Mouse (Mus musculus): ENCODE results near the gene Syt8. TPM values are rescaled to one million over a fixed set of nuclear protein-coding genes. Genes with fewer than 3 reads are reported as not detected.

Gene Syt8
- total and polyA plus RNA-seq, 3 experiments = not detected

GRCm38 (mm10) chr7:142478001-142478400 is 43.4 kb downstream of the Syt8 start:
- peak overlapping the region; percentile 43 for H3K9ac ChIP-seq (ENCODE audit: low read depth, low read length)
- WGBS = 71% methylated on average over 6 of the region's 6 CpGs
- TF ChIP-seq EP300 (IDR thresholded peaks at IDR 0.05; ENCODE audit: insufficient read depth, low read depth, low read length) = no peak
- no peak for TF ChIP-seq CTCF (IDR thresholded peaks at IDR 0.05)
- TF ChIP-seq POLR2A (IDR thresholded peaks at IDR 0.05; ENCODE audit: insufficient read depth, low read depth, low read length) = no peak
- no peaks in the 10 kb centered on the region for H3K79me2 ChIP-seq (replicated peaks; ENCODE audit: control insufficient read depth, insufficient read depth, low read length)
- DNase-seq = peak in 1 of 2 experiments; percentile 27
- intact Hi-C loops (cut with DNase I) = loop anchor here (5.0 kb wide), 1 partner anchor 36 kb away; the partner anchor contains the start of gene Tnni2
- peaks cover 11% of the 10 kb centered on the region for H3K4me1 ChIP-seq (ENCODE audit: control insufficient read depth, insufficient read depth, low read length)
- H3K27me3 ChIP-seq (ENCODE audit: control insufficient read depth, insufficient read depth, low read length) = no peaks in the 10 kb centered on the region
- peak overlapping the region; percentile 80 for H3K27ac ChIP-seq
- no peaks in the 10 kb centered on the region for H3K36me3 ChIP-seq (ENCODE audit: control insufficient read depth, insufficient read depth, low read length)
- peak overlapping the region; percentile 41 for H3K4me3 ChIP-seq

- intact Hi-C loops (cut with DNase I) = loop anchor here (5.0 kb wide), 1 partner anchor 36 kb away; the partner anchor contains the start of gene Tnni2
- WGBS = 57% methylated on average over 2 of the region's 2 CpGs
- Histone ChIP-seq H3K27me3 (ENCODE audit: control insufficient read depth, insufficient read depth, low read length) (no peaks in the 10 kb centered on the region), H3K27ac (peak overlapping the region; percentile 80), H3K4me1 (ENCODE audit: control insufficient read depth, insufficient read depth, low read length) (peaks cover 11% of the 10 kb centered on the region), H3K36me3 (ENCODE audit: control insufficient read depth, insufficient read depth, low read length) (no peaks in the 10 kb centered on the region), H3K9ac (ENCODE audit: low read depth, low read length) (peak overlapping the region; percentile 22), H3K4me3 (peak overlapping the region; percentile 41), H3K79me2 (replicated peaks; ENCODE audit: control insufficient read depth, insufficient read depth, low read length) (no peaks in the 10 kb centered on the region)
- no peak for TF ChIP-seq EP300 (IDR thresholded peaks at IDR 0.05; ENCODE audit: insufficient read depth, low read depth, low read length)
- TF ChIP-seq CTCF (IDR thresholded peaks at IDR 0.05) = no peak
- peak; percentile 14; the same call in 1 of the 2 replicates for TF ChIP-seq POLR2A (IDR thresholded peaks at IDR 0.05; ENCODE audit: insufficient read depth, low read depth, low read length)
- peak; percentile 11 to 32 for DNase-seq
These were observed 43.9 kb downstream of the Syt8 start for GRCm38 (mm10) chr7:142478574-142478973.

GRCm38 (mm10) chr7:142479307-142479706 is 44.7 kb downstream of the Syt8 start:
- Histone ChIP-seq H3K4me3 (peak overlapping the region; percentile 1; the same call in 1 of the 2 replicates), H3K79me2 (replicated peaks; ENCODE audit: control insufficient read depth, insufficient read depth, low read length) (no peaks in the 10 kb centered on the region), H3K27ac (peak overlapping the region; percentile 84), H3K9ac (ENCODE audit: low read depth, low read length) (peak overlapping the region; percentile 19), H3K4me1 (ENCODE audit: control insufficient read depth, insufficient read depth, low read length) (peaks cover 13% of the 10 kb centered on the region), H3K36me3 (ENCODE audit: control insufficient read depth, insufficient read depth, low read length) (no peaks in the 10 kb centered on the region), H3K27me3 (ENCODE audit: control insufficient read depth, insufficient read depth, low read length) (no peaks in the 10 kb centered on the region)
- peak in 1 of 2 experiments; percentile 20 for DNase-seq
- intact Hi-C loops (cut with DNase I) = loop anchor here (5.0 kb wide), 1 partner anchor 37 kb away; the partner anchor contains the start of gene Tnni2
- TF ChIP-seq CTCF (IDR thresholded peaks at IDR 0.05) (no peak), EP300 (IDR thresholded peaks at IDR 0.05; ENCODE audit: insufficient read depth, low read depth, low read length) (0 out of 2 replicates have a peak, but pooled peaks have one; percentile 34), POLR2A (IDR thresholded peaks at IDR 0.05; ENCODE audit: insufficient read depth, low read depth, low read length) (no peak)

- peaks cover 16% of the 10 kb centered on the region for H3K4me1 ChIP-seq (ENCODE audit: control insufficient read depth, insufficient read depth, low read length)
- H3K27ac ChIP-seq = peak overlapping the region; percentile 84
- intact Hi-C loops (cut with DNase I) = loop anchor here (2.0 to 5.0 kb wide), 3 partner anchors 17 to 101 kb away; partner anchors contain the start of gene Tnni2
- H3K27me3 ChIP-seq (ENCODE audit: control insufficient read depth, insufficient read depth, low read length) = no peaks in the 10 kb centered on the region
- peak overlapping the region; percentile 1; the same call in 1 of the 2 replicates for H3K4me3 ChIP-seq
- H3K36me3 ChIP-seq (ENCODE audit: control insufficient read depth, insufficient read depth, low read length) = no peaks in the 10 kb centered on the region
- no peak for TF ChIP-seq POLR2A (IDR thresholded peaks at IDR 0.05; ENCODE audit: insufficient read depth, low read depth, low read length)
- TF ChIP-seq CTCF (IDR thresholded peaks at IDR 0.05) = no peak
- TF ChIP-seq EP300 (IDR thresholded peaks at IDR 0.05; ENCODE audit: insufficient read depth, low read depth, low read length) = no peak
- WGBS = 85% methylated on average over 3 of the region's 3 CpGs
- peak in 1 of 2 experiments; percentile 27 for DNase-seq
- H3K79me2 ChIP-seq (replicated peaks; ENCODE audit: control insufficient read depth, insufficient read depth, low read length) = no peaks in the 10 kb centered on the region
- no peak overlapping the region for H3K9ac ChIP-seq (ENCODE audit: low read depth, low read length)
These were observed 45.2 kb downstream of the Syt8 start for GRCm38 (mm10) chr7:142479886-142480285.

- WGBS = 87% methylated on average over 3 of the region's 3 CpGs
- H3K9ac ChIP-seq (ENCODE audit: low read depth, low read length) = no peak overlapping the region
- TF ChIP-seq CTCF (IDR thresholded peaks at IDR 0.05) (no peak), POLR2A (IDR thresholded peaks at IDR 0.05; ENCODE audit: insufficient read depth, low read depth, low read length) (no peak), EP300 (IDR thresholded peaks at IDR 0.05; ENCODE audit: insufficient read depth, low read depth, low read length) (no peak)
- no peaks in the 10 kb centered on the region for H3K27me3 ChIP-seq (ENCODE audit: control insufficient read depth, insufficient read depth, low read length)
- no peak for DNase-seq
- H3K36me3 ChIP-seq (ENCODE audit: control insufficient read depth, insufficient read depth, low read length) = no peaks in the 10 kb centered on the region
- H3K4me3 ChIP-seq = peak overlapping the region; percentile 8; the same call in 1 of the 2 replicates
- H3K27ac ChIP-seq = peak overlapping the region; percentile 84
- intact Hi-C loops (cut with DNase I) = loop anchor here (2.0 kb wide), 2 partner anchors 16 to 100 kb away; no protein-coding TSS in a partner anchor
- no peaks in the 10 kb centered on the region for H3K79me2 ChIP-seq (replicated peaks; ENCODE audit: control insufficient read depth, insufficient read depth, low read length)
- peaks cover 21% of the 10 kb centered on the region for H3K4me1 ChIP-seq (ENCODE audit: control insufficient read depth, insufficient read depth, low read length)
These were observed 46.0 kb downstream of the Syt8 start for GRCm38 (mm10) chr7:142480661-142481060.

GRCm38 (mm10) chr7:142481186-142481567 is 46.5 kb downstream of the Syt8 start:
- H3K9ac ChIP-seq (ENCODE audit: low read depth, low read length) = peak overlapping the region; percentile 60
- H3K36me3 ChIP-seq (ENCODE audit: control insufficient read depth, insufficient read depth, low read length) = no peaks in the 10 kb centered on the region
- WGBS = 24% methylated on average over 5 of the region's 5 CpGs
- H3K4me1 ChIP-seq (ENCODE audit: control insufficient read depth, insufficient read depth, low read length) = peaks cover 19% of the 10 kb centered on the region
- no peaks in the 10 kb centered on the region for H3K27me3 ChIP-seq (ENCODE audit: control insufficient read depth, insufficient read depth, low read length)
- peak overlapping the region; percentile 84 for H3K27ac ChIP-seq
- no peaks in the 10 kb centered on the region for H3K79me2 ChIP-seq (replicated peaks; ENCODE audit: control insufficient read depth, insufficient read depth, low read length)
- peak overlapping the region; percentile 41; the same call in 1 of the 2 replicates for H3K4me3 ChIP-seq
- intact Hi-C loops (cut with DNase I) = loop anchor here (2.0 kb wide), 2 partner anchors 16 to 100 kb away; no protein-coding TSS in a partner anchor
- peak; percentile 76 to 79 for DNase-seq
- TF ChIP-seq CTCF (IDR thresholded peaks at IDR 0.05) (peak; percentile 80), EP300 (IDR thresholded peaks at IDR 0.05; ENCODE audit: insufficient read depth, low read depth, low read length) (no peak), POLR2A (IDR thresholded peaks at IDR 0.05; ENCODE audit: insufficient read depth, low read depth, low read length) (no peak)
